Mouse (Mus musculus) kidney, adult 2 months (tissue): Measurements from ENCODE around the gene Pate4. TPM values are rescaled to one million over a fixed set of nuclear protein-coding genes. Genes with fewer than 3 reads are reported as not detected.

Experiments
- DNase-seq: peaks from one replicate; pipeline ENCODE4 v3.0.0; 2021
- H3K27ac ChIP-seq: fragments of 200-500 bp; 2 replicates; pipeline ENCODE4 v1.5.1; 2012; ENCODE audit warnings: low read depth, low read length, control low read depth, inconsistent platforms; ENCODE audit not compliant: insufficient read depth
- H3K27me3 ChIP-seq: fragments of 200-500 bp; replicated peaks from 2 replicates; pipeline ENCODE4 v1.6.1; 2012; ENCODE audit warnings: mild to moderate bottlenecking, moderate library complexity, low read length, inconsistent platforms; ENCODE audit not compliant: control insufficient read depth, insufficient read depth
- H3K36me3 ChIP-seq: fragments of 200-500 bp; 2 replicates; pipeline ENCODE4 v1.6.1; 2012; ENCODE audit warnings: mild to moderate bottlenecking, moderate library complexity, low read length, inconsistent platforms; ENCODE audit not compliant: control insufficient read depth, insufficient read depth
- H3K4me1 ChIP-seq: fragments of 200-500 bp; 2 replicates; pipeline ENCODE4 v1.6.1; 2011; ENCODE audit warnings: low read length; ENCODE audit not compliant: control insufficient read depth, insufficient read depth
- H3K4me3 ChIP-seq: fragments of 200-500 bp; 2 replicates; pipeline ENCODE4 v1.5.1; 2011; ENCODE audit warnings: mild to moderate bottlenecking, low read depth, low read length, control low read depth; ENCODE audit not compliant: insufficient read depth
- CTCF ChIP-seq: fragments of 200-500 bp; conservative IDR thresholded peaks from 2 replicates; pipeline ENCODE4 v1.5.1; 2011; ENCODE audit warnings: low read depth, mild to moderate bottlenecking, control low read depth, low read length, moderate library complexity, mixed read lengths; ENCODE audit not compliant: insufficient read depth, insufficient read length
- POLR2A ChIP-seq: fragments of 200-500 bp; IDR thresholded peaks from one replicate; pipeline ENCODE4 v1.6.1; 2011; ENCODE audit warnings: low read depth, low read length, control low read depth
- WGBS: fragments of 180-500 bp; shearing (Covaris S2); methylation state at CpG from one replicate; pipeline ENCODE4 v1.1.7; 2018; 5-methylcytosine and 5-hydroxymethylcytosine counted together
- polyA plus RNA-seq: library from polyadenylated mRNA; depleted of rRNA; stranded (reverse); fragments of >200 nt; gene quantifications from 2 replicates; pipeline ENCODE4 v1.2.3, GENCODE M21; 2012; rRNA removed

Pate4 gene
- polyA plus RNA-seq, 1 experiment: not detected

DNA sequence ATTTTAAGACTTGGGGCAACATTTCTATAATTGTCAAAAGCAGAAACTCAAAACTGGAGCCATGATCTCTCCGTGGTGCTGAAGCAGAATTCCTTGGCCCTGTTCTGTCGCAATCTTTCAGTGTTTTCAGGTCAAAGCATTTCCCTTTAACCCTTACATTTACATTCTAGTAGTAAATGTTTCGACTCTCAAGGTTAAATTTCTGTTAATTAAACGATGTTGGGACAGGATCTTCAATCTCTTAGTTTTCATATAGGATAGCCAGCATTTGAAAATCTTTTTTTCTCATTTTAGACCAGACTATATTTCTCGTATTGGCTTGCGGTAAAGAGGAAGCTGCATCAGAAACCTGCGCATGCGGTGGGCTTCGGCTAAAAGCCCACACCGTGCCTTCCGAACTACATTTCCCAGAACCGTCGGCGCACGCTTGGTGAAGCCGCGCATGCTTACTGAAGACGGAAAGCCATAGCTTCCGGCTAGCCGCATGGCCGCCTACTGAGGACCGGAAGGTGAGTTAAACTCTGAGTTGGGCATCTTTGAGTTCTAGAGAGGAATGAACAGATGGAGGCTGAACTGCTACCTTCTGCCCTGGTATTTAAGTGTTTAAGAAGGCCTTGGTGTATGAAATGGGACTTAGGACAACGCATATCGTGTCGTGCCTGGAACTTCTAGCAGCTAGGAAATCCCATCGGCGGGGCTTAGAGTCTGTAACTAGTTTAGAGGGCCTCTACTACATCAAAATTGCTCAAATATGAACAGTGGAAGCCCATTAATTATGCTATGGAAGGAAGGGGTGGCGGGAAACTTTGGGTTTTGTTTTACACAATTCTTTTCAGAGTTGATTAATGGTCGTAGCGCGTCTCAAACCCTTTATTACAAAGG, 52.5 kb downstream of the Pate4 start:
- TF ChIP-seq CTCF: no peak
- TF ChIP-seq POLR2A: peak; percentile 47
- Histone ChIP-seq H3K27ac (no peak overlapping the region), H3K4me3 (peak overlapping the region; percentile 78), H3K4me1 (no peaks in the 10 kb centered on the region; the same call in 1 of the 2 replicates), H3K27me3 (no peaks in the 10 kb centered on the region), H3K36me3 (no peaks in the 10 kb centered on the region)
- WGBS: 1% methylated on average over 31 of the region's 31 CpGs
- DNase-seq: peak; percentile 85

DNA sequence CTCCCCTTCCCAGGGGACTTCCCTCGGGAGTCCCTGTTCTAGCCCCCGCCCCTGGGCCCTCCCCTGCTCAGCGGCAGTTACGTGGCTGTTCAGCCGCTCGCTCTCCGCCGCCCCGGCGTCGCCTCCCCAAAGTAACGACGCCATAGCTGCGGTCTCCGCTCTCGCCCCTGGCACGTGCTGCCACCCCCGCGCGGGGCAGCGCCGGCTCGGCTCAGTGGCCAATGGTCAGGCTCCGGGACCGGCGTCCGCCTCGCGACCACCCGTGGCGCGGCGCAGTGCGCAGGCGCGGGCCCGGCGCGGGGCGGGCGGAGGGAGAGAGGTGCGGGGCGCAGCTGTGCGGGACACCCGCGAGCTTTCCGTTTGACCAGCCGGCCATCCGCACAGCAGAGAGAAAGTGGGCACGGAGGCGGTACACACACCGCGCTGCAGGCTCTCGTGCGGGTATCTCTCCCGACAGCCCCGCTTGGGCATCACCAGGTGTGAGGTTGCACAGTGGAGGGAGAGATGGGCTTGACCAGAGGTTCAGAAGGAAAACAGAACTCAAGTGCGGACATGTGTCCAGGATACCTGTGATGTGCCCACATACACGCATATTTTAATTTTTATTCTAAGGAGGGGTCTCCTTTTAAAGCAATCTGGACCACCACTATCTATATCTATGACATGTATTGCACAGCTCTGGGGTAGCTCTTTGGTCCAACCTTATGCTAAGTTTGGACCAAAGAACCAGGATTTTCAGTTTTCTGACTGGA, 53.3 kb downstream of the Pate4 start, which contains the start of the genes Ddx25 and Pus3:
Gene Ddx25, minus strand, starts transcription at position 272 of the 752 bp plus-strand sequence.
Gene Pus3, plus strand, starts transcription at position 339 of the 752 bp plus-strand sequence.
- Histone ChIP-seq H3K27ac (no peak within 1 kb of the TSS), H3K36me3 (no peaks in the 10 kb centered on the region), H3K27me3 (no peaks in the 10 kb centered on the region), H3K4me3 (peak within 1 kb of the TSS; percentile 78), H3K4me1 (no peaks in the 10 kb centered on the region; the same call in 1 of the 2 replicates)
- WGBS: 1% methylated on average over 59 of the region's 59 CpGs
- DNase-seq: no peak
- TF ChIP-seq CTCF (no peak), POLR2A (no peak)

Other genes with a start within 250 kb of the Pate4 start
- 3.7 and 4.0 TPM in 2 replicates for gene Cdon, start 190.8 kb downstream of the Pate4 start, polyA plus RNA-seq
- gene Gm1113, start 93.7 kb downstream of the Pate4 start, polyA plus RNA-seq: not detected in 2 replicates
- gene Ddx25, start 53.4 kb downstream of the Pate4 start, polyA plus RNA-seq: 0.03 and 0.05 TPM in 2 replicates
- 2.1 and 2.8 TPM in 2 replicates for gene Pus3, start 53.3 kb downstream of the Pate4 start, polyA plus RNA-seq
- 0.05 TPM in 1 of 2 replicates, not detected in the other for gene Pate2, start 41.7 kb downstream of the Pate4 start, polyA plus RNA-seq
- 0.81 and 0.87 TPM in 2 replicates for gene Hyls1, start 41.5 kb downstream of the Pate4 start, polyA plus RNA-seq
- not detected in 2 replicates for gene Pate3, start 36.3 kb upstream of the Pate4 start, polyA plus RNA-seq
- not detected in 2 replicates for gene Pate1, start 75.4 kb upstream of the Pate4 start, polyA plus RNA-seq
- gene Gm17677, start 129.1 kb upstream of the Pate4 start, polyA plus RNA-seq: not detected in 2 replicates
- gene Gm17727, start 166.2 kb upstream of the Pate4 start, polyA plus RNA-seq: not detected in 2 replicates
- not detected in 2 replicates for gene Gm27235, start 178.2 kb upstream of the Pate4 start, polyA plus RNA-seq
- not detected in 2 replicates for gene D730048I06Rik, start 178.2 kb upstream of the Pate4 start, polyA plus RNA-seq
- not detected in 2 replicates for gene 9230110F15Rik, start 232.2 kb upstream of the Pate4 start, polyA plus RNA-seq